Mouse (Mus musculus) testis, adult 2 months (tissue): ENCODE measurements around the gene Hist1h2be.

Experiments
- CTCF ChIP-seq: fragments of 200-500 bp; IDR thresholded peaks from 2 replicates; pipeline ENCODE4 v1.5.1; 2012; ENCODE audit warnings: low read depth, mild to moderate bottlenecking, inconsistent platforms, low read length, moderate library complexity; ENCODE audit not compliant: control insufficient read depth, insufficient read depth, insufficient replicate concordance
- POLR2A ChIP-seq: fragments of 200-500 bp; IDR thresholded peaks from 2 replicates; pipeline ENCODE4 v1.6.1; 2012; ENCODE audit warnings: low read depth, mild to moderate bottlenecking, inconsistent platforms, low read length, moderate library complexity; ENCODE audit not compliant: control insufficient read depth

GRCm38 (mm10) chr13:23538249-23538648 is 82.7 kb downstream of the Hist1h2be start:
- no peak for TF ChIP-seq POLR2A
- TF ChIP-seq CTCF, result no peak
